Mouse (Mus musculus): ENCODE results near the gene Msl1. TPM values are rescaled to one million over a fixed set of nuclear protein-coding genes. Genes with fewer than 3 reads are reported as not detected.

Msl1 gene
- polyA plus RNA-seq, 1 experiment: 99.1 TPM

GRCm38 (mm10) chr11:98836128-98836527 is 40.8 kb downstream of the Msl1 start:
- Histone ChIP-seq H3K4me3 (replicated peaks; ENCODE audit: insufficient read depth, low read depth, low read length) (peak overlapping the region; percentile 42), H3K27ac (ENCODE audit: insufficient read depth, low read length) (no peak overlapping the region), H3K27me3 (ENCODE audit: control insufficient read depth, insufficient read depth, low read length) (no peaks in the 10 kb centered on the region), H3K4me1 (ENCODE audit: control insufficient read depth, insufficient read depth, low read length) (peaks cover 12% of the 10 kb centered on the region)
- no peak for DNase-seq
- 32% methylated on average over 7 of the region's 7 CpGs for WGBS
- no peak for TF ChIP-seq POLR2A (IDR thresholded peaks at IDR 0.05; ENCODE audit: borderline replicate concordance, insufficient read depth, low read length)
- no peak for TF ChIP-seq CTCF (IDR thresholded peaks at IDR 0.05; ENCODE audit: borderline replicate concordance, insufficient read depth, low read depth, low read length)

DNA sequence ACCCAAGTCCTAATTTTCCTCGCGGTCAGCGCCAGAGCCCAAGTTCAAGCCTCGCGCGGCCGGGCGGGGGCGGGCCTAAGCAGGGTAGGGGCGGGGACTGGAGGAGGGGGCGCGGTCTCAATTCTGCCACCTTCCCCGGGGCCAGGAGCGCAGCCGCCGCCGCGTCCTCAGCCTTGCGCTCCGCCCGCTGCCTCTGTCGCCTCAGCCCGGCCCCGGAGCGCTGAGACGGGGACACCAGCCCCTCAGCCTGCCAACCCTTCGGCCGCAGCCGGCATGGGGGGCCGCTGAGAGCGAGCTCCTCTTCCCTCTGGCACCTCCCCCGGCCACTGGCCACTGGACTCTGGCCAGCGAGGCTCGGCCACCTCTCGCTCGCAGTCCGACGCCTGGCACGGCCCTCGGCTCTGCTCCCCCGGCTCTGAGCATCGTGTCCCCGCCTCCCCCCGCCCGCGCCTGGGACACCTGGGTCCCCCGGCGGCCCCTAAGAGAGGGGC is 41.4 kb downstream of the Msl1 start, which contains the start of gene Rapgefl1:
Rapgefl1 (plus strand) TSS at position 135 of the 491 bp plus-strand sequence.
- under 1% methylated on average over 48 of the region's 48 CpGs for WGBS
- DNase-seq: peak; percentile 85 to 87
- TF ChIP-seq POLR2A (IDR thresholded peaks at IDR 0.05; ENCODE audit: borderline replicate concordance, insufficient read depth, low read length) (peak; percentile 64), CTCF (IDR thresholded peaks at IDR 0.05; ENCODE audit: borderline replicate concordance, insufficient read depth, low read depth, low read length) (no peak)
- Histone ChIP-seq H3K4me3 (replicated peaks; ENCODE audit: insufficient read depth, low read depth, low read length) (peak within 1 kb of the TSS; percentile 91), H3K4me1 (ENCODE audit: control insufficient read depth, insufficient read depth, low read length) (peaks cover 12% of the 10 kb centered on the region), H3K27ac (ENCODE audit: insufficient read depth, low read length) (peak within 1 kb of the TSS; percentile 85), H3K27me3 (ENCODE audit: control insufficient read depth, insufficient read depth, low read length) (no peaks in the 10 kb centered on the region)

DNA sequence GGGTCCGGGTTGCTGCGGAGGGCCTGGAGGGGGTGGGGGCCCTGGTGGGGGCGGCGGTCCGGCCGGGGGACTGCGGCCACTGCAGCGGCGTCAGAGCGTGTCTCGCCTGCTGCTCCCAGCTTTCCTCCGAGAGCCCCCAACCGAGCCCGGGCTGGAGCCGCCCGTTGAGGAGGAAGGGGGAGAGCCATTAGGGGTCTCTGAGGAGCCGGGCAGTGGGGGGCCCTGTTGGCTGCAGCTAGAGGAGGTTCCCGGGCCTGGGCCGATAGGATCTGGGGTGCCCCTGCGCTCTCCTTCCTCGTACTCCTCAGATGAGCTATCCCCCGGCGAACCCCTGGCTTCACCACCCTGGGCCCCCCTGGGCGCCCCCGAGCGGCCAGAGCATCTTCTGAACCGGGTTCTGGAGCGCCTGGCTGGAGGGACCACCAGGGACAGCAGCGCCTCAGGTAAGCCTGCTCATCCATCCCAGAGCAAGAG is 42.0 kb downstream of the Msl1 start:
- peak overlapping the region; percentile 55; the same call in 1 of the 2 replicates for H3K27ac ChIP-seq (ENCODE audit: insufficient read depth, low read length)
- no peaks in the 10 kb centered on the region for H3K27me3 ChIP-seq (ENCODE audit: control insufficient read depth, insufficient read depth, low read length)
- peak overlapping the region; percentile 91 for H3K4me3 ChIP-seq (replicated peaks; ENCODE audit: insufficient read depth, low read depth, low read length)
- under 1% methylated on average over 29 of the region's 29 CpGs for WGBS
- DNase-seq: peak; percentile 36 to 55
- peaks cover 12% of the 10 kb centered on the region for H3K4me1 ChIP-seq (ENCODE audit: control insufficient read depth, insufficient read depth, low read length)
- TF ChIP-seq CTCF (IDR thresholded peaks at IDR 0.05; ENCODE audit: borderline replicate concordance, insufficient read depth, low read depth, low read length): no peak

- no peaks in the 10 kb centered on the region for H3K27me3 ChIP-seq (ENCODE audit: control insufficient read depth, insufficient read depth, low read length)
- H3K27ac ChIP-seq (ENCODE audit: insufficient read depth, low read length): no peak overlapping the region
- H3K4me1 ChIP-seq (ENCODE audit: control insufficient read depth, insufficient read depth, low read length): peaks cover 12% of the 10 kb centered on the region
- DNase-seq: peak; percentile 36 to 48
- TF ChIP-seq POLR2A (IDR thresholded peaks at IDR 0.05; ENCODE audit: borderline replicate concordance, insufficient read depth, low read length) (no peak), CTCF (IDR thresholded peaks at IDR 0.05; ENCODE audit: borderline replicate concordance, insufficient read depth, low read depth, low read length) (no peak)
- WGBS: 31% methylated on average over 11 of the region's 11 CpGs
- peak overlapping the region; percentile 91 for H3K4me3 ChIP-seq (replicated peaks; ENCODE audit: insufficient read depth, low read depth, low read length)
Measured at GRCm38 (mm10) chr11:98837917-98838316, 42.6 kb downstream of the Msl1 start.

GRCm38 (mm10) chr11:98838512-98838911 is 43.2 kb downstream of the Msl1 start:
- no peaks in the 10 kb centered on the region for H3K27me3 ChIP-seq (ENCODE audit: control insufficient read depth, insufficient read depth, low read length)
- no peak for TF ChIP-seq CTCF (IDR thresholded peaks at IDR 0.05; ENCODE audit: borderline replicate concordance, insufficient read depth, low read depth, low read length)
- no peak for TF ChIP-seq POLR2A (IDR thresholded peaks at IDR 0.05; ENCODE audit: borderline replicate concordance, insufficient read depth, low read length)
- peak overlapping the region; percentile 34; the same call in 1 of the 2 replicates for H3K27ac ChIP-seq (ENCODE audit: insufficient read depth, low read length)
- 38% methylated on average over 9 of the region's 9 CpGs for WGBS
- peaks cover 12% of the 10 kb centered on the region for H3K4me1 ChIP-seq (ENCODE audit: control insufficient read depth, insufficient read depth, low read length)
- DNase-seq: no peak
- no peak overlapping the region for H3K4me3 ChIP-seq (replicated peaks; ENCODE audit: insufficient read depth, low read depth, low read length)

GRCm38 (mm10) chr11:98839402-98839801 is 44.1 kb downstream of the Msl1 start:
- H3K27ac ChIP-seq (ENCODE audit: insufficient read depth, low read length): no peak overlapping the region
- no peak for TF ChIP-seq CTCF (IDR thresholded peaks at IDR 0.05; ENCODE audit: borderline replicate concordance, insufficient read depth, low read depth, low read length)
- TF ChIP-seq POLR2A (IDR thresholded peaks at IDR 0.05; ENCODE audit: borderline replicate concordance, insufficient read depth, low read length): no peak
- no peak overlapping the region for H3K4me3 ChIP-seq (replicated peaks; ENCODE audit: insufficient read depth, low read depth, low read length)
- peaks cover 12% of the 10 kb centered on the region for H3K4me1 ChIP-seq (ENCODE audit: control insufficient read depth, insufficient read depth, low read length)
- WGBS: 37% methylated on average over 6 of the region's 6 CpGs
- H3K27me3 ChIP-seq (ENCODE audit: control insufficient read depth, insufficient read depth, low read length): no peaks in the 10 kb centered on the region
- peak; percentile 40 to 48 for DNase-seq

GRCm38 (mm10) chr11:98839897-98840296 is 44.6 kb downstream of the Msl1 start:
- TF ChIP-seq POLR2A (IDR thresholded peaks at IDR 0.05; ENCODE audit: borderline replicate concordance, insufficient read depth, low read length) (no peak), CTCF (IDR thresholded peaks at IDR 0.05; ENCODE audit: borderline replicate concordance, insufficient read depth, low read depth, low read length) (no peak)
- H3K27me3 ChIP-seq (ENCODE audit: control insufficient read depth, insufficient read depth, low read length): no peaks in the 10 kb centered on the region
- H3K27ac ChIP-seq (ENCODE audit: insufficient read depth, low read length): no peak overlapping the region
- no peak overlapping the region for H3K4me3 ChIP-seq (replicated peaks; ENCODE audit: insufficient read depth, low read depth, low read length)
- 73% methylated on average over 10 of the region's 10 CpGs for WGBS
- no peak for DNase-seq
- H3K4me1 ChIP-seq (ENCODE audit: control insufficient read depth, insufficient read depth, low read length): peaks cover 12% of the 10 kb centered on the region

DNA sequence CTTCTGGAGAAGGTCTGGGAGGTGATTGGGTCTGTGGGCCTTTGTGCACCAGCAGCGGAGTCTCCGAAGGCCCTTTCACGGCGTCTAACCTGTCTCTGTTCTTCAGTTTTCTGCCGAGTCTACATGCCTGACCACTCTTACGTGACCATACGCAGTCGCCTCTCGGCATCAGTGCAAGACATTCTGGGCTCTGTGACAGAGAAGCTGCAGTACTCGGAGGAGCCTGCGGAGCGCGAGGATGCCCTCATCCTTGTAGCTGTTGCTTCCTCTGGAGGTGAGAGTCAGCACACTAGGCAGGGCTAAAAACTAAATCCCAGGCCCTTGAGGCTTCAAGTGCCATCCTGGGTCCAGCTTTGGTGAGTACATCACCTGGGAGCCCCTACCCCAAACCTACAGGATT is 50.7 kb downstream of the Msl1 start:
- Histone ChIP-seq H3K4me3 (replicated peaks; ENCODE audit: insufficient read depth, low read depth, low read length) (peak overlapping the region; percentile 15), H3K4me1 (ENCODE audit: control insufficient read depth, insufficient read depth, low read length) (peaks cover 11% of the 10 kb centered on the region), H3K27me3 (ENCODE audit: control insufficient read depth, insufficient read depth, low read length) (no peaks in the 10 kb centered on the region), H3K27ac (ENCODE audit: insufficient read depth, low read length) (peak overlapping the region; percentile 45)
- 20% methylated on average over 13 of the region's 13 CpGs for WGBS
- peak; percentile 72 to 73 for DNase-seq
- TF ChIP-seq POLR2A (IDR thresholded peaks at IDR 0.05; ENCODE audit: borderline replicate concordance, insufficient read depth, low read length) (no peak), CTCF (IDR thresholded peaks at IDR 0.05; ENCODE audit: borderline replicate concordance, insufficient read depth, low read depth, low read length) (peak; percentile 50)
